Mouse (Mus musculus) small intestine, adult 10 weeks (tissue): ENCODE results near the gene Hpgd. TPM values are rescaled to one million over a fixed set of nuclear protein-coding genes. Genes with fewer than 3 reads are reported as not detected.

Source experiments
- polyA plus RNA-seq: library from polyadenylated mRNA; stranded (reverse); fragments of 350-450 nt; fragmentation: Illumina TruSeq; extraction: RNeasy Lipid Tissue Mini Kit (QIAGEN cat#74804); gene quantifications from one replicate; pipeline ENCODE4 v1.2.3, GENCODE M21; 2014; ENCODE audit warnings: low replicate concordance

Gene Hpgd
- polyA plus RNA-seq: 1,013 TPM

GRCm38 (mm10) chr8:56294373-56294877, at the start of gene Hpgd:
TSS of gene Hpgd (plus strand) at chr8:56294585.

